Mouse (Mus musculus): ENCODE data around the gene Vstm4. TPM values are rescaled to one million over a fixed set of nuclear protein-coding genes. Genes with fewer than 3 reads are reported as not detected.
A peak's percentile ranks its signal among the peaks of the same experiment; 100 is the strongest.

The Vstm4 gene
- polyA plus RNA-seq, 1 experiment from 2014 or later = 37.3 TPM

DNA sequence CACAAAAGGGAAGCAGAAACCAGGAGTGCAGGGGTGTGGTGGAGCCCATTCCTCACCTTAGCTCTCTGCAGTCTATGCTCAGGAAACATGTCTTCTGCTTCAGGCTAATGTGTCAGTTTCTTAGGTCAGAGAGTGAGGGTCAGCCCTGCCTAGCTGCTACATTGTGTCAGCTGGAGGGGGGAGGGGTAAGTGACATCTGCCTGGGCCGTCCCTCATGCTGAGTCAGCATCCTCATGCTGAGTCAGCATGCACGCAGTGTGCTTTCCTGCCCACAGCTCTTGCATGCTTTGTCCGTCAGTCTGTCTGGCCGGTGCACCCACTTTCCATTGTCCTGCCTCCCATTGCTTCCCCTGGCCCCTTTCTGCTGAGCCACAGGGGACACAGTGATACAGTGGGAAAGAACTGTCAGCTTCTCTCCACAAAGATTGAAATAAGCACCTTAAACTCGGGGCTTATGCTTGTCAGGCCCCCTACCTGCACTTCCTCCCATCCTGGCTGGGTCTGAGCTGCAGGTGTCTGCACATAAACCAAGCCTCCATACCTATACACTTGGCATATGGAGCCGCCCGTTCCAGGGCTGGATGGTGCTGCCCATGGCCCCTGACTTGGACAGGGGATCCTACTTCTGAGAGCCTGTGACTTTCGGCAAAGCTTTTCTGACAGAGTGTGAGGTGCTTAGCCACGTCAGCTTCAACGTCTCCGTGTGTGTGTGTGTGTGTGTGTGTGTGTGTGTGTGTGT, 3.4 kb downstream of the Vstm4 start:
- Histone ChIP-seq H3K36me3 (no peaks in the 10 kb centered on the region), H3K9ac (no peak overlapping the region), H3K27ac (replicated peaks) (no peak overlapping the region), H3K4me3 (replicated peaks) (no peak overlapping the region), H3K27me3 (no peaks in the 10 kb centered on the region), H3K4me1 (peaks cover 48% of the 10 kb centered on the region), H3K9me3 (replicated peaks) (no peaks in the 10 kb centered on the region), H3K4me2 (replicated peaks) (no peak overlapping the region)
- 63% methylated on average over 11 of the region's 11 CpGs for WGBS
- no peak for ATAC-seq (ENCODE audit: insufficient number of reproducible peaks, low FRiP score, low TSS enrichment, low read depth)

DNA sequence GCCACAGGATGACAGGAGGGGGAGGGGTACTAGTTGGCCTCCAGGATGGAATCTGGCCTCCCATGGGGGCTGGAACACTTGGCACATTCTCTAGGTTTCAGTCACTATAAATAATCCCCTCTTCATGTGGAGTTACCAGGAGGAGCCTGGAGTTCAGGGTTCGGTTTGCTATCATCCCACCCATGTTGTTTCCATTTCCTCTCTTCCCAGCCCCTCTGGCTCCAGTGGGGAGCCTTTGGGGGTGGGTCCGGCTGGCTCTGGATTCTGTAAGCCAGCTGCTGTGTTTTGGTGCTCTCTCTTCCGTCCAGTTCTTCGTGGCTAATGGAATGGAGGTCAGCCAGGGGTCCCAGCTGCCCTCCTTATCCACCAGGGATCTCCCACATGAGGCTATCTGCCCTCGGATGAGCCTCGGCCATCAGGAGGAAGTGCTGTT, 4.6 kb downstream of the Vstm4 start:
- H3K9me3 ChIP-seq (replicated peaks) = no peaks in the 10 kb centered on the region
- peak; percentile 44 for ATAC-seq (ENCODE audit: insufficient number of reproducible peaks, low FRiP score, low TSS enrichment, low read depth)
- no peak overlapping the region for H3K4me3 ChIP-seq (replicated peaks)
- 22% methylated on average over 6 of the region's 6 CpGs for WGBS
- H3K27me3 ChIP-seq = no peaks in the 10 kb centered on the region
- peak overlapping the region; percentile 58; the same call in 1 of the 2 replicates for H3K27ac ChIP-seq (replicated peaks)
- H3K4me2 ChIP-seq (replicated peaks) = 0 out of 2 replicates have a peak overlapping the region, but pooled peaks have one; percentile 8
- peaks cover 48% of the 10 kb centered on the region for H3K4me1 ChIP-seq
- no peaks in the 10 kb centered on the region for H3K36me3 ChIP-seq
- H3K9ac ChIP-seq = no peak overlapping the region

DNA sequence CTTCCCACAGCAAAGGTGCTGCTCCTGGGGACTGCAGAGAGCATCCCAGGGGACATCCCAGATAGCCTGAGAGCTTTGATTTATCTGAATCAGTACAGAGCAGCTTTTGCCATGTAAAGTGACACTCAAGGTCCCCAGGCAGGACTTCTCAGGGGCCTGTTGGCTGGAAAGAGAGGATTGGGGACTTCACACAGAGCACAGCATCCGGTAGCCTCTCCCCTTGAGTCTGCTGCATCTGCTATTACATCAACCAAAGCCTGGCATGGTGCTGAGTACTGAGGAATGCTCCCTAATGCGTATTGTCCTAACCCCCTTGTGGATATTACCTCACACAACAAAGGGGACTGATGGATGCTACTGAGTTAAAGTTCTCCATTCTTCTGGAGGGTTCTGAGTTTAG, 5.1 kb downstream of the Vstm4 start:
- Histone ChIP-seq H3K4me1 (peaks cover 48% of the 10 kb centered on the region), H3K9me3 (replicated peaks) (no peaks in the 10 kb centered on the region), H3K4me2 (replicated peaks) (0 out of 2 replicates have a peak overlapping the region, but pooled peaks have one; percentile 8), H3K4me3 (replicated peaks) (no peak overlapping the region), H3K9ac (no peak overlapping the region), H3K27me3 (no peaks in the 10 kb centered on the region), H3K36me3 (no peaks in the 10 kb centered on the region), H3K27ac (replicated peaks) (peak overlapping the region; percentile 58; the same call in 1 of the 2 replicates)
- WGBS = 41% methylated on average over 2 of the region's 2 CpGs
- no peak for ATAC-seq (ENCODE audit: insufficient number of reproducible peaks, low FRiP score, low TSS enrichment, low read depth)

DNA sequence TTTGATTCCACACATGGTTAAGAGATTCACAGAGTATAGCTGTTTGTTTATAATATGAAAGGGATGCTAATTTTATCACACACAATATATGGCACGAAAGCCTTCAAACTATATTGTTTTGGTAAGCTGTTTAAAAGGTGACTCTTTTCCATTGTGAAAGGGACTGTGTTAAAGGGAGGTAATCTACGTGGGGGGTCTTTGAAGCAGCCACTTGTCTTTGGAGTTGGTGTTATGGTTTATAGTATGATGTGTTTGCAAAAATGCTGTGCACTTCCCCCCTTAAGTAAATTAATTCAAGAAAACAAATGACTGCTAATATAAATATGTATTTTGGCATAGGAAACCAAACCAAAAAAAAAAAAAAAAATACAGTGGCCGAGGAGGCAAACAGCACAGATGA, 8.8 kb downstream of the Vstm4 start:
- H3K4me3 ChIP-seq (replicated peaks) = no peak overlapping the region
- H3K4me1 ChIP-seq = peaks cover 23% of the 10 kb centered on the region
- no peaks in the 10 kb centered on the region for H3K27me3 ChIP-seq
- H3K4me2 ChIP-seq (replicated peaks) = no peak overlapping the region
- 84% methylated on average over 3 of the region's 3 CpGs for WGBS
- H3K27ac ChIP-seq (replicated peaks) = no peak overlapping the region
- no peaks in the 10 kb centered on the region for H3K36me3 ChIP-seq
- no peak for ATAC-seq (ENCODE audit: insufficient number of reproducible peaks, low FRiP score, low TSS enrichment, low read depth)
- no peaks in the 10 kb centered on the region for H3K9me3 ChIP-seq (replicated peaks)
- no peak overlapping the region for H3K9ac ChIP-seq

DNA sequence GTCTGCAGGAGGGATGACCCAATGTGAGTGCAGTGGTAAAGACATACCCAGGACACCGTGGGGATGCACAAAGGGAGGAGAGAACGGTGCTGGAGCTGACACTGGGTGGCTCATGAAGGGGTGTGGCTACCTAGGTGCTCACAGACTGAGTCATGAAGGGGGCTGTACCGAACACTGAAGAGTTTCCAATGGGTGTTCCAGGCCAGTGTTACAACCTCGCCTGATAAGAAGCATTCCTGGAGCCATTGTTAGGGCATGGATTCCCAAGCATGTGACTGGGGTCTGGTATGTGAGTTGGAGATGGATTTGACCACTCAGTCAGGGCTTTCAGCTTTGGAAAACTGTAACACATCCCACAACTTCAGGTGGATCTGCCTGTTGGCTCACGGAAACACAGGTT, 15.4 kb downstream of the Vstm4 start:
- Histone ChIP-seq H3K4me1 (0 out of 2 replicates have a peak, but pooled peaks cover 3% of the 10 kb centered on the region), H3K4me3 (replicated peaks) (no peak overlapping the region), H3K4me2 (replicated peaks) (no peak overlapping the region), H3K27me3 (no peaks in the 10 kb centered on the region), H3K27ac (replicated peaks) (no peak overlapping the region), H3K9ac (no peak overlapping the region), H3K9me3 (replicated peaks) (no peaks in the 10 kb centered on the region), H3K36me3 (no peaks in the 10 kb centered on the region)
- 76% methylated on average over 5 of the region's 5 CpGs for WGBS
- no peak for ATAC-seq (ENCODE audit: insufficient number of reproducible peaks, low FRiP score, low TSS enrichment, low read depth)

DNA sequence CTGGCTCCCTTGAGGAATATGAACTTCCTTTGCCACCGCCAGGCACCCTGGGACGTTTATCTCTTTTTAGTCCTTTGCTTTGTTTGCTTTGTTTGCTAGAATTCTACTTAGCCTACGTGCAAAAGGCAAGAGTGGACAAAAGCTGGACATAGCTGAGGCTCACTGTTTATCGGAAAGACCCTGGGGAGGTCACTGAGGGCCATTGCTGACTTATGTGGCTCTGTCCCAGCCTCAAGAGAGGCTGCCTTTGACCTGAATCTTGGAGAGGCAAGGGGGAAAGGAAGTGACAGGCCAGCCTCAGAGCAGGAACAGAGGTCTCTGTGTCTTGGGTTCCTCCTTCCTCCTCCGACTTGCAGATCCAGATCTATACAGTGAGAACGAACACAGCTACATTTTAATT, 21.0 kb downstream of the Vstm4 start:
- Histone ChIP-seq H3K9ac (no peak overlapping the region), H3K4me2 (replicated peaks) (no peak overlapping the region), H3K27ac (replicated peaks) (no peak overlapping the region), H3K4me1 (no peaks in the 10 kb centered on the region), H3K27me3 (no peaks in the 10 kb centered on the region), H3K4me3 (replicated peaks) (no peak overlapping the region), H3K9me3 (replicated peaks) (no peaks in the 10 kb centered on the region), H3K36me3 (no peaks in the 10 kb centered on the region)
- ATAC-seq (ENCODE audit: insufficient number of reproducible peaks, low FRiP score, low TSS enrichment, low read depth) = no peak
- WGBS = 67% methylated on average over 6 of the region's 6 CpGs

DNA sequence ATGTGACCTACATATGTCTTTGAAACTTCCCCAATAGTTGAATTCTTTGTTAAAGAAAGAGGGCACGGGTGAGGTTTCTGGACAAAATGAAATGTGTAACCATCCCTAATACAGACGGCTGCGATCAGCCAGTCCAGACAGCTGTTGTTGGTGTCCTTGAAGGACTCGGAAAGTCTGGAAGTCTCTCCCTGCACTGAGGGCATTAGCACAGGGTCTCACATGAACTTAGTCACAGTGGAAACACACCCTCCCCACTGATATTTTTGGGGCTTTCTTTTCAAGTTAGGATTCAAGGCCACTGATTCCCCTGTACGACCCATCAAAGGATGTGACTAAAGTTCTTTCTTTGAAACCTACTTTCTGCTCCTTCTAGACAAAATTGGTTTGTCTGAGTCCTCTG, 23.8 kb downstream of the Vstm4 start:
- H3K9ac ChIP-seq = no peak overlapping the region
- no peak overlapping the region for H3K4me2 ChIP-seq (replicated peaks)
- H3K4me1 ChIP-seq = no peaks in the 10 kb centered on the region
- no peaks in the 10 kb centered on the region for H3K27me3 ChIP-seq
- H3K4me3 ChIP-seq (replicated peaks) = no peak overlapping the region
- WGBS = 72% methylated on average over 5 of the region's 5 CpGs
- H3K27ac ChIP-seq (replicated peaks) = no peak overlapping the region
- no peaks in the 10 kb centered on the region for H3K9me3 ChIP-seq (replicated peaks)
- no peaks in the 10 kb centered on the region for H3K36me3 ChIP-seq
- no peak for ATAC-seq (ENCODE audit: insufficient number of reproducible peaks, low FRiP score, low TSS enrichment, low read depth)

DNA sequence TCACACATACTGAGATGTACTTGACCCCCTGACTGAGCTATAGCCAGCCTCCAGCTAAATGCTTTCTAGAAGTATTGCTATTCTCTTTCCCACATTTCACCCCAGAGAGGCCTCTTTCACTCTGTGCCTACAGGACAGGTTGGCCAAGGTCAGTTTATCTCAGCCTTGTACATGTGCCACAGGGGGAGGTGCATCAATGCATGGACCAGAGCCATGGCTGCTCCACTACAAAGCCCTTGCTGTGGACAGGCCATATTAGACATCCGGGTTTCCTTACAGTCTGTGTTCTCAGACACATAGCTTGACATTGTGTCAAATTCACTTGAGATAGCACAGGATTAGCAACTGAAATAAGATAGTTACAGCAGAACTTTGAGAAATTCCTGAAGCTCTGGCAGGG, 25.1 kb downstream of the Vstm4 start:
- no peak for ATAC-seq (ENCODE audit: insufficient number of reproducible peaks, low FRiP score, low TSS enrichment, low read depth)

DNA sequence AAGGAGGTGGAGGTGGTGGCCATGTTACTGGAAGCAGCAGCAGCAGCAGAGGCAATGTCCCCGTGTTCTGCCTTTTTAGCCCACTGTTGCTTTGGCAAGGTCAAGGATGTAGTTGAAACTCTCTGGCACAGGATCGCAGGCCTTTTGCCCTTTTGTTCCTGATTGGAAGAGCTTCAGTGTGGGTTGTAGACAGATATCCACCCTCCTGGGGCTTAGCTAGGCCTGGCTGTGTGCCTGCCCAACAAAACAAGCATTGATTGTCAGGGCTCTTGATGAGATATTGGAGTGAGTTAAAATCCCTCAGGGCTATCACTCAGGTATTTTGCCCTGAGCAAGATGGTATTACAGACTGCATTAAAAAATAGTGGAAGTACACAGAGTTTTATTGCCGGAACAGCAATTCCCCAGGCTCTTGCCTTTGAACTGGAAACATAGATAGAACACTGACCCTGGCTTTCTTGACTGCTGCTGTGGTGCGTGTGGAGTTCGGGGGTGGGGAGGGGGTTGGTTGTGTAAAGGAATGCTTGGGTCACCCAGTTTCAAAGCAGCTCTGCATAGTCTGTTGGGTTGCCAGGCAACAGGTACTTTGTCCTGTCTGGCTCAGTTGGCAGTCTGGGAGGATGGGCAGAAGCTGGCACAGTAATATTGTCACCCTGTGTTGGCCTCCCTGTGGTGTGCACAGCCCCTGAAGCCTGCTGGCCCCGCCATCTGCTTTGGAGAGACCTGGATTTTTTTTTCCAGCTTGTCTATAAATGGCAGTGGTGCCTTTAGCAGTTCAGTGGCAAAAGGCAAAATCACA, 32.5 kb downstream of the Vstm4 start:
- no peak overlapping the region for H3K4me3 ChIP-seq (replicated peaks)
- H3K27me3 ChIP-seq = no peaks in the 10 kb centered on the region
- H3K4me2 ChIP-seq (replicated peaks) = no peak overlapping the region
- H3K36me3 ChIP-seq = no peaks in the 10 kb centered on the region; the same call in 1 of the 2 replicates
- H3K4me1 ChIP-seq = peaks cover 28% of the 10 kb centered on the region
- no peak overlapping the region for H3K9ac ChIP-seq
- ATAC-seq (ENCODE audit: insufficient number of reproducible peaks, low FRiP score, low TSS enrichment, low read depth) = peak; percentile 75
- H3K9me3 ChIP-seq (replicated peaks) = no peaks in the 10 kb centered on the region
- 0 out of 2 replicates have a peak overlapping the region, but pooled peaks have one; percentile 19 for H3K27ac ChIP-seq (replicated peaks)
- 22% methylated on average over 6 of the region's 6 CpGs for WGBS

More for the DNA sequence above, 25.1 kb downstream of the Vstm4 start:
- H3K36me3 ChIP-seq = no peaks in the 10 kb centered on the region
- no peaks in the 10 kb centered on the region for H3K9me3 ChIP-seq (replicated peaks)
- H3K27me3 ChIP-seq = no peaks in the 10 kb centered on the region
- WGBS = 68% methylated on average over 1 of the region's 1 CpGs
- H3K27ac ChIP-seq (replicated peaks) = no peak overlapping the region
- no peak overlapping the region for H3K4me3 ChIP-seq (replicated peaks)
- H3K4me2 ChIP-seq (replicated peaks) = no peak overlapping the region
- H3K4me1 ChIP-seq = no peaks in the 10 kb centered on the region
- H3K9ac ChIP-seq = no peak overlapping the region

DNA sequence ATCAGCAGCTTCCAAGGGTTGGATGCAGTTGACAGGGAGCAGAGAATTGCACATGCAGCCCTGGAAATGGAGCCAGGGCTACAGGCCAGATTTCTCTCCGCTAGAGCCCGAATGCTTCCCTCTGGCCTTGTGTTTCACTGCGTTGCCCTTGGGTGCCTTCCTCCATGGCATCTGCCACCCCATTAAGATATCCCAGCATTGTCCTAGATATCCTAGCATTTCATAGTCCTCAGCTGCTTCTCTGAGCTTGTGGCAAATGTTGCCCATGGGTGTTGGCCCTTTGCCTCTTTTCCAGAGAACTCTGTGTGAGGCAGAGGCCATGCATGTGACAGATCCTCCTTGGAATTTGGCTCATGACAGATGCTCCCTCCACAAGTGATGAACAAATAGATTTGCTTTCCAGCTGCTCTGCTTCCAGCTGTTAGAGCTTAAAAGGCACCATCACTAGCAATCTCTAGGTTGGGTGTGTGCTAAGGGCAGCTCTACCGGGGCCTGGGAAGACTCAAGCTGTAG, 37.8 kb downstream of the Vstm4 start:
- H3K4me1 ChIP-seq = peaks cover 42% of the 10 kb centered on the region
- H3K4me2 ChIP-seq (replicated peaks) = no peak overlapping the region
- H3K27me3 ChIP-seq = no peaks in the 10 kb centered on the region
- H3K36me3 ChIP-seq = peaks cover 6% of the 10 kb centered on the region; the same call in 1 of the 2 replicates
- H3K4me3 ChIP-seq (replicated peaks) = no peak overlapping the region
- no peaks in the 10 kb centered on the region for H3K9me3 ChIP-seq (replicated peaks)
- peak; percentile 71 for ATAC-seq (ENCODE audit: insufficient number of reproducible peaks, low FRiP score, low TSS enrichment, low read depth)
- no peak overlapping the region for H3K9ac ChIP-seq
- 62% methylated on average over 4 of the region's 4 CpGs for WGBS
- peak overlapping the region; percentile 71; the same call in 1 of the 2 replicates for H3K27ac ChIP-seq (replicated peaks)

DNA sequence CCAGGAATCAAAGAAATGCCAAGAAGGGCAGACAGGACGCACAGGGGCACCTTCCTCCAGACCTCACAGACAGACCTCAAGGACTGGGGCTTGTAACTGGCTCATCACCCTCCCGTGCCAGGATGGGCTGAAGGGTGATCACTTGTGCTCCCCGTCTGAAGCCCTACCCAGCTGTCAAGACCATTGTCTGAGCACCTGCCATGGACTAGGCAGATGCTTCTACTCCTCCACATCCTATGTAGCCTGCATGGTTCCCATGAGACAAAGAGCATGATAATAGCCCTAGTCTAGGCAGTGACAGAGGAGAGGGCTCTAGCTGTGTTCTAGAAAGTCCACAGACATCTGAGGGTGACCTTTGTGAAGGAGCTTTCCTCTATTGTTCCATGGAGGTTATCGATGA, 38.3 kb downstream of the Vstm4 start:
- no peak overlapping the region for H3K9ac ChIP-seq
- no peaks in the 10 kb centered on the region for H3K9me3 ChIP-seq (replicated peaks)
- ATAC-seq (ENCODE audit: insufficient number of reproducible peaks, low FRiP score, low TSS enrichment, low read depth) = no peak; the same call in 1 of the 2 replicates
- H3K36me3 ChIP-seq = peaks cover 6% of the 10 kb centered on the region; the same call in 1 of the 2 replicates
- WGBS = 78% methylated on average over 4 of the region's 4 CpGs
- H3K4me3 ChIP-seq (replicated peaks) = no peak overlapping the region
- H3K4me1 ChIP-seq = peaks cover 38% of the 10 kb centered on the region
- H3K27ac ChIP-seq (replicated peaks) = peak overlapping the region; percentile 58; the same call in 1 of the 2 replicates
- H3K27me3 ChIP-seq = no peaks in the 10 kb centered on the region
- H3K4me2 ChIP-seq (replicated peaks) = no peak overlapping the region

Measured in embryonic facial prominence, embryonic 15.5 days (tissue).